Mouse (Mus musculus) thymus, postnatal 36 days (tissue): Measurements from ENCODE around the gene Dusp10.

Experiments used
- DNase-seq, 2 experiments: peaks; one replicate each; pipeline ENCODE4 v3.0.0; 2022; ENCODE audit warnings: mixed read lengths in 2 of 2

Dusp10 gene

GRCm38 (mm10) chr1:184054176-184054575 lies 41.1 kb downstream of the Dusp10 start:
- no peak for DNase-seq

GRCm38 (mm10) chr1:184058206-184058605 lies 45.1 kb downstream of the Dusp10 start:
- DNase-seq: no peak

- no peak for DNase-seq
These were observed 46.7 kb downstream of the Dusp10 start for GRCm38 (mm10) chr1:184059814-184060213.

- no peak for DNase-seq
These were observed 47.3 kb downstream of the Dusp10 start for GRCm38 (mm10) chr1:184060381-184060780.

GRCm38 (mm10) chr1:184060828-184061734 lies 48.0 kb downstream of the Dusp10 start:
- DNase-seq: no peak

- no peak for DNase-seq
These were observed 48.8 kb downstream of the Dusp10 start for GRCm38 (mm10) chr1:184061901-184062300.

- DNase-seq: peak; percentile 65 to 80
These were observed 51.2 kb downstream of the Dusp10 start for GRCm38 (mm10) chr1:184064306-184064705.

GRCm38 (mm10) chr1:184065589-184066361 lies 52.7 kb downstream of the Dusp10 start:
- DNase-seq: no peak

- no peak for DNase-seq
These were observed 53.6 kb downstream of the Dusp10 start for GRCm38 (mm10) chr1:184066460-184067287.

GRCm38 (mm10) chr1:184067704-184068558 lies 54.8 kb downstream of the Dusp10 start:
- no peak for DNase-seq

- no peak for DNase-seq
These were observed 55.9 kb downstream of the Dusp10 start for GRCm38 (mm10) chr1:184068971-184069370.

GRCm38 (mm10) chr1:184076065-184076464 lies 63.0 kb downstream of the Dusp10 start:
- no peak for DNase-seq

GRCm38 (mm10) chr1:184076756-184077155 lies 63.7 kb downstream of the Dusp10 start:
- no peak for DNase-seq

GRCm38 (mm10) chr1:184079304-184079703 lies 66.2 kb downstream of the Dusp10 start:
- DNase-seq: no peak

- DNase-seq: no peak
These were observed 69.6 kb downstream of the Dusp10 start for GRCm38 (mm10) chr1:184082661-184083060.

GRCm38 (mm10) chr1:184083166-184083565 lies 70.1 kb downstream of the Dusp10 start:
- DNase-seq: no peak

GRCm38 (mm10) chr1:184084961-184085360 lies 71.9 kb downstream of the Dusp10 start:
- DNase-seq: no peak

GRCm38 (mm10) chr1:184090515-184090914 lies 77.4 kb downstream of the Dusp10 start:
- DNase-seq: no peak

GRCm38 (mm10) chr1:184094914-184095313 lies 81.8 kb downstream of the Dusp10 start:
- DNase-seq: no peak

- DNase-seq: no peak
These were observed 87.3 kb downstream of the Dusp10 start for GRCm38 (mm10) chr1:184100414-184100813.

- DNase-seq: peak; percentile 45 to 52
These were observed 88.0 kb downstream of the Dusp10 start for GRCm38 (mm10) chr1:184100927-184101749.
